Mouse (Mus musculus): ENCODE measurements around the gene Mapk12.

Gene Mapk12

DNA sequence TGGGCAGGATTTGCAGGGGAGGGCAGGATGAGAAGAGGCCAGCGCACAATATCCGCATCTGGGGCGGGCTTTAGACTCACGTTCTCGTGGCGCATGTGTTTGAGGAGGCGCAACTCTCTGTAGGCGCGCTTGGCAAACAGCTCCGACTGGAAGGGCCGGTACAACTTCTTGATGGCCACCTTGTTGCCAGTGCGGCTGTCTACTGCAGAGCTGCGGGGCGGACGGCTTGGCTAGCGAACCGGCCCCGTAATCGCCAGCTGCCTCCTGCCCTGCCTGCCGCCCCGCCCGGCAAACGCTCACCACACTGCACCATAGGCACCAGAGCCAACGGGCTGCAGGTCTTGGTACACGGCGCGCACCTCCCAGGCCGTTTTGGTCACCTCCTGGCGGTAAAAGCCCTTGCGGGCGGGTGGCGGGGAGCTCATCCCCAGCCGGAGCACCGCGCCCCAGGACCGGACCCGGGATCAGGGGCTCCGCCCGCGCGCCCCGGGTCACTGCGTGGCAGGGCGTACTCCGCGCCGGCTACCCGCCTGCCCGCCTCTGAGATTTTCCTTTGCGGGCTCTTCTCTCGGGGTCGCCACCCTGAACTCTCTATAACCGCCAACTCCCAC lies 350 bp downstream of the Mapk12 start:
- in situ Hi-C loops (cut with MboI; ENCODE audit: unreplicated experiment in 2 of 2): no loop called here

DNA sequence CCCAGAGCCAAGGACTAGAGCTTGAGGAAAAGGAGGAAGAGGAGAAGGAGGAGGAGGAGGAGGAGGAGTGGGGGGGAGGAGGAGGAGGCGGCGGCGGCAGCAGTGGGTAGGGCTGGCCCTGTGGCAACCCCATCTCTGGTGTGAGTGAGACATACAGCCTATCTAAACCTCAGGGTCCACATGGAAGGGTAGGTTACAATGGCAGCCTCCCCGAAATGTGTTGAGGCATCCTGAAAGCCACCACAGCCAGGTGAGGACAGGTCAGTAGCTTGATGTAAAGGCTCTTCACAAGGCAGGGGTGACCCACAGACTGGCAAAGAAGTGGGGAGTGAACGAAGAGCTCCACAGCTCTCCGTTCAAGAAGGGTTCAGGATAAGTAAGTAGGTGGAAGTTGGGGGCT lies 2.0 kb downstream of the Mapk12 start:
- in situ Hi-C loops (cut with MboI; ENCODE audit: unreplicated experiment in 2 of 2): no loop called here

DNA sequence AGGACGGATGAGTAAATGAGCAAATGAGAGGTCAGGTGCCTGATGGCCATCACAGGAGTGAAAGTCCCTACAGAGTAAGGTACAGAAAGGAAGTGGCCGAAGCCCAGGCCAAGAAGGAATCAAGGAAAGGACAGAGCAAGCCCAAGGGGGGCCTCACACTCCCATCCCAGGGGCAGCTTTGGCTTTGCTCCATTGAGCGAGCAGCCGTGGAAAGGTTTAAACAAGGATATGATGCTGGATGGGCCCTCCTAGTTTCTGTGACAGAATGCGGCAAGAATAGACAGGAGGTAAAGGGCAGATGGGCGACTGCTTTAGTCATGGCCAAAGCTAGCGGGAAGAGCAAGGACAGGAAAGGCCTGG lies 2.5 kb downstream of the Mapk12 start:
- in situ Hi-C loops (cut with MboI; ENCODE audit: unreplicated experiment in 2 of 2): no loop called here

DNA sequence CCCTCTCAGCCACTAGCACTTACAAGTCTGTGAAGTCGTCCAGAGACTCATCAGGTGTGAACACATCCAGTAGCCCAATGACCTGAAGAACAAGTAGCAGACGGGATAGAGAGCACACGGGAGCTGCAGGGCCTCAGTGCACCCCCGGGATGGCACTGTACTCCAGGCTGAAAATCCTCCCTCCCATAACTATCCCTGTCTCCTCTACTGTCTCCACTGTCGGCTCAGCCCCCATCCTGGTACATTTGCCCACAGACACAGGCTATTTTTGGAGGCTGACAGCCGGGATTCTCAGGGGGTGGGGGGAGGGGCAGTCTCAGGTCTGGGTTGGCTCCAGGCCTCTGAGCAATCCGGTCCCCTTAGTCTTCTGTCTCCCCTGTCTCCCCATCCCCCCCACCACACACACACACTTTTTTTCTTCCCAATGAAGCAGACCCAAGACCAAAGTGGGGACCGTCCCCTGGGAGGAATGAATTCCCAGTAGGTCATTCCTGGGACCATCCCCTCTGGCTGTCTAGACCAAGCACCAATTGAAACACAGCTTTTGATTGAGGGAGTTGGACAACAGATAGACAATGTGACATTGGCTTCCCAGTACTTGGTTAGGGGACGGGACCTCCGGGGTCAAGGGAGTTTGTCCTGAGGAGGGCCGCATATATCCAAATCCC lies 3.0 kb downstream of the Mapk12 start:
- in situ Hi-C loops (cut with MboI; ENCODE audit: unreplicated experiment in 2 of 2): no loop called here

DNA sequence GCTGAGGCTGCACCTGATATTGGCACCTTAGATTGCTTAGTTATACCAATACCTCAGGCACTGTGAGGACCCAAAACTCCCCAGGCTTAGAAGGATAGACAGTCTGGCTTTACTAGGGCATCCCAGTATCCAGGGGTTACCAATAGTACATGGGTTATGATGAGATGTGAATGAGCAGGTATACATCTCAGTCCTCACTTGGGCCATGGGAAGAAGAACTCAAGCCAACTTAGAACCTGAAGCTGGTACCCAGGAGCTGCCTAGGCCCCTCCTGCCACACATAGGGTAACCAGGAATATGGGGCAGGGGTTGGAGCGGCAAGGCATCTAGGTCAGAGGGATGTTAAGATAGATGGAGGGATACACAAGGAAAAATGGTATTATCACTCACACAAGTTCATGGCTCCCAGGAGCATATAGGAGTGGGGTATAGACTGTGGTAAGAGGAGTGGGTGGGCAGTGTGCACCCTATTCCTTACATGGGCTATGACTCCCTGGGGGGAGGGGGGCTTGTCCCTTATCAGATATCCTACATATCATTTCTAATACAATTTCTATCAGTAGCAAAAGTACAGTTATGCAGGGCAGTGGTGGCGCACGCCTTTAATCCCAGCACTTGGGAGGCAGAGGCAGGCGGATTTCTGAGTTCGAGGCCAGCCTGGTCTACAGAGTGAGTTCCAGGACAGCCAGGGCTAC lies 3.9 kb downstream of the Mapk12 start:
- in situ Hi-C loops (cut with MboI; ENCODE audit: unreplicated experiment in 2 of 2): no loop called here

DNA sequence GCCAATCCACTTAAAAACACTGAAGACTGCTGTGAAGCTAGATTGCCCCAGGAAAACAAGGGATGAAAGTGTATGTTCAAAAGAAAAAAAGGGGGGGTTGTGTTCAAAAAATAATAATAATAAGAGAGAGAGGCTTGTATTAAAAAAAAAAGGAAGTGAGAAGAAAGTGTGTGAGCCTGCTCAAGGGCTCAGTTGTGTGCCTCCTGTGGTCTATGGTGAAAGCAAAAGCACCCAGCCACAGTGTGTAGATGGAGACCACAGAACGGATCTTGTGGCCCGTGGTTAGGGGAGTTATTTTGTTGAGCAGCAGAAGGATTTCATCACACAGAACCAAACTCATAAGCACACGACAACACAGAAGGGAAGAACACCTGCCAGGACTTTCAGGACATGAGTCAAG lies 9.2 kb downstream of the Mapk12 start:
- in situ Hi-C loops (cut with MboI; ENCODE audit: unreplicated experiment in 2 of 2): no loop called here

DNA sequence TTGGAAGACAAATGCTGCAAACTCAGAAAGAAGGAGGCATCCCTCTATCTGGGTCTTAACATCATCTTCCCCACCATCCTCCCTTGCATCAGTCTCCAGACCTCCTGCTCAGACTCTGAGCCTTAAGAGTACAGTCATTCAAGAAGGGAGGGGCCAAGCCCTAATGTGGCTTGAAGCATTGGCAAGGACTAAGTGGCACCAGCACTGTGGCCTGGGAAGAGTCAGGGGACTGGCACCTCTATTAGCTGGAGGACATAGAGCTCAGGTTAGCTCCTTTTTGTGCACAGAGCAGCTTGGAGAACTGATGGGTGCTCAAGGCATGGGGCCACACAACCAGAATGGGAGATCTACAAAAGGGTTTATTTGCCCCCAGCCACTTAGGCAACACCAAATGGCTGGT lies 10.3 kb downstream of the Mapk12 start:
- in situ Hi-C loops (cut with MboI; ENCODE audit: unreplicated experiment in 2 of 2): no loop called here

DNA sequence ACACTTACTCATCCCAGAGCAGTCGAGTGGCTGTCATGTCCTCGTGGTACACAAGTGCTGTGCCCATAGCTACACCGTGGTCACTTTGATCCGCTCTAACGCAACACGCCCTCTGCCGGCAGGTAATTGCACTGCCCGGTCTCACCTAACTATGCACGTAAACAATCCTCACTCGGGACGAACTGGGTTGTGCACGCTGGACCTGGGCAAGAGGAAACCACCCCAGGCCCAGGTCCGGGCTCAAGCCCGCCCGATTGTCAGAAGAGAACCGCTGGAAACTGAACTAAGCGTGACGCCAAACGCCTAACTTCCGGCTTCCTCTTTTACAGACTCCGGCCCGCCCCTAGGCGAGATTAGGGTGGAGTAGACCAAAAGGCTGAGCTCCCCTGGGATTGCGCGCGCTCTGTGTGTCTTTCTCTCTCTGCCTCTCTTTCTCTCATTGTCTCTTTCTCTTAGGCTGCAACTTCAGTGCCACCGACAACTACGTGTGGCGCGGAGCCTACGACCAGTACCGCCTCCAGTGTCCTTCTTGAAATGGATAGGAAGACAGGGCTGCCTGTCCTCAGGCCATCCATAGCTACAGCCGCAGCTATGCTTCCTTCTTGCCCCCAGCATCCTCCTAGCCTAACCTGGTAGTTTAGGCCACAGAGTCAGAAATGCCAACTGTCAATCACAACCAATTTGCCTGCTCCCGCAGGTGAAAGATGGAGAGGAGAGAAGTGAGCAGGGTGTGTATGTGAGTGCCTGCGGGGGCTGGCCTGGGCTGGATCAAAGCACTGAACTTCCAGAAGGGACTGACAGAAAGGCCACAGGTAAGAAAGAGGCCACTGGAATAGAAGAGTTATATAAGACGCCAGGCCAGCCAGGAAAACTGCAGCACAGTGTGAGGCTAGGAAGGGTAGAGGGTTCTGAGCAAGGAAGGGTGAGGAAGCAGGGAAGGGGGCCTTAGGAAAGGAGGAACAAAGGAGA lies 11.8 kb downstream of the Mapk12 start, which contains the start of gene Hdac10:
Gene Hdac10 (minus strand): TSS at position 319 of the 969 bp plus-strand sequence.
- in situ Hi-C loops (cut with MboI; ENCODE audit: unreplicated experiment in 2 of 2): no loop called here

DNA sequence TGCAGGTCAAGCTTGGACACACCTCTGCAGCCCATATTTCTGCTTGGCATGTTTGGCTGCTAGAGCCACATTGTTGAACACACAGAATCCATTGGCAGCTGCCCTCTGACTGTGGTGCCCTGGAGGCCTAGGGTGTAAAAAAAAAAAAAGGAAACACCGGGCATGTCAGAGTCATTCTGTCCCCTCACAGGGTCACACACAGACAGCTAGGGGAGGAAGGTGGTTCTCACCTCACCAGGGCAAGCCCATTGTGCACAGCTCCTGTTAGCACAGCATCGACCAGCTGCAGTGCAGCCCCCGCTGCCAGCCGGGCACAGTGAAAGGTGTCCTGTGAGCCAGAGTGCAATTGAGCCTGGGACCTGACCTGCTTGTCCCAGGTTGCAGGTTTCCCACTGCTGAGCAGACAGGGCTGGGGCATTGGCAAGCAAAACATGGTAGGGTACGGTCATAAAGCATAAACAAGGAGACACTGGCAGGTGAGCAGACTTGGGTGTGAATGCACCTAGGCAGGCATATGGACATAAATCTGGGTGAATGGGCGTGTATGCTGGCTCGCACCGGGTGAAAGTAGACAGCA lies 13.1 kb downstream of the Mapk12 start:
- in situ Hi-C loops (cut with MboI; ENCODE audit: unreplicated experiment in 2 of 2): no loop called here

DNA sequence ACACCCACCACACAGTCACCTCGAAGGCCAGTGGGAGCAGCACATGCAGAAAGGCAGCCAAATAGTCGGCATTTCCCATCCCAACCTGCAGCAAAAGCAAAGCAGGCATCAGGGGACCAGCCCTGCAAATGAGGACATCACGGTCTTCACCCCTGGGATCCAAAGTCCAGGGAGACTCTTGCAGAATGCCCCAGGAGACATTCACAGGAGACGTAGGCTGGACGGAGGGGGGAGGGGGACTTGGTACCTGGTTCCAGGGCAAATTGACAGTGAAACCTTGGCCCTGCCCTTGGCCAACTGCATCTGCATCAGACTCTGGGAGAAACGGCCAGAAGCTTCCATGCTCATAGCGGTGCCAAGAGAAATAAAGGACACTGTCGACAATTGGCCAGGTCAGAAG lies 13.9 kb downstream of the Mapk12 start:
- in situ Hi-C loops (cut with MboI; ENCODE audit: unreplicated experiment in 2 of 2): no loop called here

DNA sequence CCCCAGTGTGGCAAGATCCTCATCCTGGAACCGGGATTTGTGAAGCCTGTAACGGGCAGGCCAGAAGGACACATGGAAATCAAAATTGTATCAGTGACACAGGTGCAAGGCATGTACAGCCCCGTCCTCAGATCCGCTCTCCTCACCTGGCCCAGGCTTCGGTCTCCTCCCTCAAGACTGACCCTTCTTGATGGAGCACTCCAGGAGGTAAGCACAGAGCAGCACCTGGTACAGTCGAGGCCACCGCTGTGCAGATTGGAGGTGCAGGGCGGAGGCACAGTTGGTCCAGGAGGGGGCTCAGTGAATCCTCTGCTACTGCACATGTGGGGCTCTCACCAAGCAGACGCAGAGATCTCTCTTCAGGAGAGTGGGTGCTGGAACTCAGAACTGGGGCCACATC lies 15.2 kb downstream of the Mapk12 start:
- in situ Hi-C loops (cut with MboI; ENCODE audit: unreplicated experiment in 2 of 2): no loop called here

DNA sequence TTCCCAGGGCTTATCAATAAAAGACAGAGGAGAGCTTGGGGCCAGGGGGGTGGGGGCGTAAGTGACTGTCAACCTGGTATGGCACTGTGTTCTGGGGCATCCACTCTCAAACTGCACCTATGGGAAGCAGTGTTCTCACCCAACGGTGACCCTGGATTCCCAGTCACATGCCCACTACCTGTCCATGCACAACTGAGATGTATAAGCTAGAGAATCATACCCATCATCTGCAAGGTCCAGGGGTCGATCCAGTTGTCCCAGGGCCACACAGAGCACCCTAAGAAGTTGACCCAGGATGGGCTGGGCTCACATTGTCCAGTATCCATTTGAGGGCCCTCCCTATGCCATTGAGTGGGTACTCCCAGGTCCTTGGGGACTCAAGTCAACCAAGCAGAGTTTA lies 16.2 kb downstream of the Mapk12 start:
- in situ Hi-C loops (cut with MboI; ENCODE audit: unreplicated experiment in 2 of 2): loop anchor here (25.0 kb wide), 1 partner anchor 88 kb away; the partner anchor contains the start of gene Ppp6r2 (in 2 of the 2)

DNA sequence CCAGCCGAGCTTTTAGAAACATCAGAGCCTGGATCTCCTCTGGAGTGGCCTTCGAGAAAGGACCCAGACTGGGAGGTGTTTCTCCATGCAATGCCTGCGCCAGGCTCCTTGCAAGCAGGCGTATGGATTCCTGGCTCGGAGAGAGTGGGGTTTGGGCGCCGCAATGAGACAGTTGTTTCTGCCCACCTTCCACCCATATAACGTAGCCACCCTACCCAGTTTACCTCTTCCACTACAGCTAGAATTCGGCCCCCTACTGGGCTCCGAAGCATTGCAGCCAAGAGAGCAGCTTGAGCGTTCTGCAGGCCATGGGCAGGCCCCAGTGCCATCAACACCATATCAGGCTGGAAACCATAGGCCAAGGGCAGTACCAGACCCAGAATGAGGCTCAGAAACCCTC lies 16.9 kb downstream of the Mapk12 start:
- in situ Hi-C loops (cut with MboI; ENCODE audit: unreplicated experiment in 2 of 2): loop anchor here (25.0 kb wide), 1 partner anchor 89 kb away; the partner anchor contains the start of gene Ppp6r2 (in 2 of the 2)

DNA sequence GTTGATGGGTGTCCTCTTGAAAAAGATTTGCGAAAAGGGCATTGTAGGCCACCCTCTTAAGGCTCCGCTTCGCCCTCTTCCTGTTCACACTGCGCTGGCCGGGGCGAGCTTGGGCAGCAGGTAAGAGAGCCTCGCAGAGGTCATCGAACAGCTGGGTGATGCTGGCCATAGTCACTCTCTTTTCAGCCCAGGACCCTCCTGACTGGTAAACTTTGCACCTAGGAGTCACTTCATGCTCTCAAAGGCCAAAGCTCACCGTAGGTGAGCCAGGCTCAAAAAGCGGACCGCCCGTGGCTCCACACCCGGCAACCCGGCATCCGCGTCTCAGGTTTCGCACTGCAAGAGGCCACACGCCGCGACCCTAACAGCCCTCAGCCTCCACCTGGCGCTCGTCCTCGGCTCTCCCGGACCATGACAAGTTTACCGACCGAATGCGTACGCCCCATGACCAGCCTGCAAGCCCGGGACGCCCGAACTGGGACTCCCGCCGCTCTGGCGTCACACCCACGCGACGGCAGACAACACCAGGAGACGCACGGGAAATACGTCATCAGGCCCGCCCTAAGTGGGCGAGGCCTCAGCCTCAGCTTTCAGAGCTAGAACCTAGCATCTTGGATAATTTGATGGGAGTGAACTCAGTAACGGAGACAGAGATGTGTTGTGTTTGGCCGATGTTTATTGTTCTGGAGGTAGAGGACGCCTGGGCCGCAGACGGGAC lies 17.7 kb downstream of the Mapk12 start, which contains the start of gene Tubgcp6:
Gene Tubgcp6 (minus strand): TSS at position 464 of the 718 bp plus-strand sequence.
- in situ Hi-C loops (cut with MboI; ENCODE audit: unreplicated experiment in 2 of 2): loop anchor here (25.0 kb wide), 1 partner anchor 89 kb away; the partner anchor contains the start of gene Ppp6r2 (in 2 of the 2)

DNA sequence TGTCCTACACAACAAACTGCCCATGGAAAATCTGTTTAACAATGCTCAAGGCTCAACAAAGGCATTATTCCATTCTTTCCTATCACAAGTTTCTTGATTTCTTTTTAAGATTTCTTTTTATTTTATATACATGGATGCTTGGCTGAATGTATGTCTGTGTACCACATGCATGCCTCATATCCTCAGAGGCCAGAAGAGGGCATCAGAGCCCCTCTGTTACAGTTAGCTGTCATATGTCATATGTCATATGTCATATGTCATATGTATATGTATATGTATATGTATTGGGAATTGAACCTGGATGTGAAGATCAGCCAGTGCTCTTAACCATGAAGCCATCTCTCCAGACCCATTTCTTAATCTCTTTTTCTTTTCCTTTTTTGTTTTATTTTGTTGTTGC lies 22.5 kb downstream of the Mapk12 start:
- in situ Hi-C loops (cut with MboI; ENCODE audit: unreplicated experiment in 2 of 2): loop anchor here (5.0 to 25.0 kb wide), 3 partner anchors 94 to 347 kb away; partner anchors contain the start of genes Ppp6r2 (in 2 of the 2) and Sco2 (in 2 of the 2)

DNA sequence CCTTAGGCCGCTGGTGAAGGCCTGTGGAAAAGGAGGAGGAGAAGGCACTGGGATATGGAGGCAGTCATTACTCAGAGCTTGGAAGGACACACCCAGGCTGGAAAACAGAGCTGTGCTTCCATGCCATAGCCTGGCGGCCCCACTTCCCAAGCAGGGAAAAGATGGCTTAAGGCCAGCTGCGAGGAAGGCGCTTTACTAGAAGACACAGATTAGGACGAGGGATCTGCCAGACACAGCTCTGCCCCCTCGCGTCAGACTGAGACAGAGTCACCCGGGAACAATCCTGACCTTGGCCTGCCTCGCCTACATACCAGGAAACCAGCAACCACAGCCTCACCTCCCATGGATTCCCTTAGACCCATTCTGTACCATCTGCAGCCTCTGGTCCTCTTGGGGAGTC lies 30.4 kb downstream of the Mapk12 start:
- in situ Hi-C loops (cut with MboI; ENCODE audit: unreplicated experiment in 2 of 2): loop anchor here (10.0 to 25.0 kb wide), 2 partner anchors 102 to 355 kb away; partner anchors contain the start of gene Ppp6r2 (in 2 of the 2)

DNA sequence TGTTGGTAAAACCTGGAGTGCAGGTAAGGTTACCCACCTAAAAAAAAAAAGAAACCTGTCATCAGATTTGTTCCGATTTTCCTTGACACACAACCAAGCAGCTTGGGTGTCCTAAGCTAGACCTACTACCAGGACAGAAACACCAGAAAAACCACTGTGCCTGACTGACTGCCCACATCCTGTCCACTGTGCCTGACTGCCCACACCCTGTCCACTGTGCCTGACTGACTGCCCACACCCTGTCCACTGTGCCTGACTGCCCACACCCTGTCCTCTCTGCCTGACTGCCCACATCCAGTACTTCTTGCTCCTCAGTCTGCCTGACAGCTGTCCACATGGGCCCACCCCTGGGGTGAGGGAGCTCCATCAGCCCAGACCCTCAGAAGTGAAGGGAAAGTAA lies 33.5 kb downstream of the Mapk12 start:
- in situ Hi-C loops (cut with MboI; ENCODE audit: unreplicated experiment in 2 of 2): loop anchor here (25.0 kb wide), 1 partner anchor 105 kb away; the partner anchor contains the start of gene Ppp6r2 (in 2 of the 2)

DNA sequence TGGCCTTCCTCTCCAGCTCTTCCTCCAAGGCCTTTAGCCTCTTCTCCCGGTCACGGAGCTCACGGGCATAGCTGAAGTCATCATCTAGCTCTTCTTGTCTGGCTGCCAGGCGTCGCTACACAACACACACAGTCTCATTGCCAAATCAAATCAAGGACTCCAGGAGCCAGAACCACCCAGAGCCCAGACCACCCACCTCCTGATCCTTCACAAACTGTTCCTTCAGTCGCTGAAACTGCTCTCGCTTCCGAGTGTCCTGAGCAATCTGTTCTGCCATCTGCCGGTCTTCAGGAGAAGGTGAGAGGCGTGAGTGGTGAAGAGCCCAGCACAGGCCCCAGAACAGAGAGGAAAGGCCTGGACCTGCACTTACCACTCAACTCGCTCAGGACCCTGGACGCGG lies 34.4 kb downstream of the Mapk12 start:
- in situ Hi-C loops (cut with MboI; ENCODE audit: unreplicated experiment in 2 of 2): loop anchor here (25.0 kb wide), 1 partner anchor 106 kb away; the partner anchor contains the start of gene Ppp6r2 (in 2 of the 2)

DNA sequence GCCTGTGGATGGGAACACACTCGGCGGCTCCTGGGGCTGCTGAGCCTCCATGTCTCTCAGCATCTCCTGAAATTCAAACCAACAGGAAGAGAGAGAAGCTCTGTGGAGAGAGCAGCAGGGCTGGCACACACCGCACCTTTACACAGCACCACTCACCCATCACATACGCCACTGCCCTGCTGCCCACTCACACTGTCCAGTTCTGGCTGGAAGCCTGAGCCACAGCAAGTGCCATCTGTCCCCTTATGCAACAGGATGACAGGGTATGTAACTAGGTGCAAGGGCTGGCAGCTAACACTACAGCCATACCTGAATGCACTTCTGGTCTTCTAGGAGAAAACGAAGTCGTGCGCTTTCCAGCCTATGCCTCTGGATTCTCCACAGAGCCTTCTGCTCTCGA lies 36.1 kb downstream of the Mapk12 start:
- in situ Hi-C loops (cut with MboI; ENCODE audit: unreplicated experiment in 2 of 2): loop anchor here (25.0 kb wide), 1 partner anchor 108 kb away; the partner anchor contains the start of gene Ppp6r2 (in 2 of the 2)

Data from v-Abl transformed pro-B cells (cell line).